Mouse (Mus musculus) MEL (cell line): ENCODE data around the gene Fyco1. TPM values are rescaled to one million over a fixed set of nuclear protein-coding genes. Genes with fewer than 3 reads are reported as not detected.

Experiments used
- DNase-seq: peaks from one replicate; pipeline ENCODE4 v3.0.0; 2011; ENCODE audit warnings: low read depth, low spot score
- H3K27ac ChIP-seq: 2 replicates; pipeline ENCODE4 v1.5.1; 2012; ENCODE audit warnings: low read depth, mild to moderate bottlenecking, control low read depth, low read length, moderate library complexity; ENCODE audit not compliant: control insufficient read depth
- H3K27me3 ChIP-seq, 2 experiments: fragments of 150-350 bp in 1 of 2; sonication (generic) in 1 of 2; 2 replicates each; pipeline ENCODE4 v1.6.1; 2012; ENCODE audit warnings: low read length in 2 of 2, mild to moderate bottlenecking in 2 of 2, improper control_type of control experiment in 1 of 2, moderate library complexity in 1 of 2; ENCODE audit not compliant: insufficient read depth in 2 of 2, control insufficient read depth in 1 of 2
- H3K36me3 ChIP-seq, 2 experiments: 2 replicates each; pipeline ENCODE4 v1.6.1; 2012 to 2014; ENCODE audit warnings: low read length in 2 of 2, improper control_type of control experiment in 1 of 2, inconsistent platforms in 1 of 2, mild to moderate bottlenecking in 1 of 2; ENCODE audit not compliant: insufficient read depth in 2 of 2, control insufficient read depth in 1 of 2
- H3K4me1 ChIP-seq, 2 experiments: fragments of 150-350 bp in 1 of 2; sonication (generic) in 1 of 2; 2 replicates each; pipeline ENCODE4 v1.6.1; 2012; ENCODE audit warnings: low read length in 2 of 2, improper control_type of control experiment in 1 of 2, mild to moderate bottlenecking in 1 of 2; ENCODE audit not compliant: insufficient read depth in 2 of 2, control insufficient read depth in 1 of 2
- H3K4me3 ChIP-seq, 2 experiments: fragments of 150-350 bp in 1 of 2; sonication (generic) in 1 of 2; 2 replicates each; pipeline ENCODE4 v1.5.1; 2012; ENCODE audit warnings: low read depth in 2 of 2, low read length in 2 of 2, mild to moderate bottlenecking in 2 of 2, moderate library complexity in 2 of 2, control low read depth in 1 of 2, improper control_type of control experiment in 1 of 2; ENCODE audit not compliant: control insufficient read depth in 1 of 2, insufficient read depth in 1 of 2
- H3K79me2 ChIP-seq: 2 replicates; pipeline ENCODE4 v1.6.1; 2012; ENCODE audit warnings: mild to moderate bottlenecking, low read length, moderate library complexity; ENCODE audit not compliant: control insufficient read depth, poor library complexity, insufficient read depth
- H3K9ac ChIP-seq: 2 replicates; pipeline ENCODE4 v1.6.1; 2012; ENCODE audit warnings: low read depth, mild to moderate bottlenecking, control low read depth, low read length, moderate library complexity; ENCODE audit not compliant: control insufficient read depth, poor library complexity, severe bottlenecking
- H3K9me3 ChIP-seq: fragments of 150-350 bp; sonication (generic); replicated peaks from 2 replicates; pipeline ENCODE4 v1.6.1; 2012; ENCODE audit warnings: mild to moderate bottlenecking, low read length, improper control_type of control experiment, moderate library complexity; ENCODE audit not compliant: insufficient read depth
- BHLHE40 ChIP-seq: IDR thresholded peaks from 2 replicates; pipeline ENCODE4 v1.6.1; 2012; ENCODE audit warnings: low read depth, mild to moderate bottlenecking, inconsistent platforms, low read length, improper control_type of control experiment, borderline replicate concordance
- CHD1 ChIP-seq: IDR thresholded peaks from 2 replicates; pipeline ENCODE4 v1.6.1; 2012; ENCODE audit warnings: low read depth, mild to moderate bottlenecking, inconsistent platforms, low read length, improper control_type of control experiment
- ELF1 ChIP-seq: IDR thresholded peaks from 2 replicates; pipeline ENCODE4 v1.6.1; 2014; ENCODE audit warnings: low read depth, mild to moderate bottlenecking, inconsistent platforms, low read length, improper control_type of control experiment, moderate library complexity
- HCFC1 ChIP-seq: IDR thresholded peaks from 2 replicates; pipeline ENCODE4 v1.6.1; 2012; ENCODE audit warnings: low read depth, mild to moderate bottlenecking, inconsistent platforms, low read length, improper control_type of control experiment, moderate library complexity
- JUND ChIP-seq: IDR thresholded peaks from 2 replicates; pipeline ENCODE4 v1.6.1; 2011; ENCODE audit warnings: low read depth, mild to moderate bottlenecking, improper control_type of control experiment, low read length
- MAFK ChIP-seq: IDR thresholded peaks from 2 replicates; pipeline ENCODE4 v1.6.1; 2011; ENCODE audit warnings: low read depth, mild to moderate bottlenecking, low read length, improper control_type of control experiment, borderline replicate concordance
- MAX ChIP-seq: IDR thresholded peaks from 2 replicates; pipeline ENCODE4 v1.6.1; 2011; ENCODE audit warnings: low read length, improper control_type of control experiment
- MAZ ChIP-seq: IDR thresholded peaks from 2 replicates; pipeline ENCODE4 v1.6.1; 2012; ENCODE audit warnings: low read depth, mild to moderate bottlenecking, inconsistent platforms, low read length, improper control_type of control experiment
- MEF2A ChIP-seq: IDR thresholded peaks from 2 replicates; pipeline ENCODE4 v1.6.1; 2014; ENCODE audit warnings: low read depth, mild to moderate bottlenecking, inconsistent platforms, low read length, improper control_type of control experiment; ENCODE audit not compliant: poor library complexity, insufficient replicate concordance, severe bottlenecking; ENCODE audit errors: extremely low read depth
- MYB ChIP-seq: IDR thresholded peaks from 2 replicates; pipeline ENCODE4 v1.6.1; 2011; ENCODE audit warnings: mild to moderate bottlenecking, low read depth, low read length, improper control_type of control experiment
- MYC ChIP-seq: IDR thresholded peaks from 2 replicates; pipeline ENCODE4 v1.6.1; 2011; ENCODE audit warnings: low read depth, mild to moderate bottlenecking, low read length, improper control_type of control experiment, moderate library complexity
- NELFE ChIP-seq: IDR thresholded peaks from 2 replicates; pipeline ENCODE4 v1.6.1; 2011; ENCODE audit warnings: low read depth, low read length, improper control_type of control experiment
- NRF1 ChIP-seq: IDR thresholded peaks from 2 replicates; pipeline ENCODE4 v1.6.1; 2014; ENCODE audit warnings: low read depth, mild to moderate bottlenecking, inconsistent platforms, low read length, improper control_type of control experiment, moderate library complexity; ENCODE audit not compliant: poor library complexity, insufficient read depth, severe bottlenecking
- POLR2A ChIP-seq, 2 experiments: IDR thresholded peaks; 2 replicates each; pipeline ENCODE4 v1.6.1; 2011 to 2012; ENCODE audit warnings: low read length in 2 of 2, mild to moderate bottlenecking in 2 of 2, control low read depth in 1 of 2, improper control_type of control experiment in 1 of 2, low read depth in 1 of 2, moderate library complexity in 1 of 2; ENCODE audit not compliant: control insufficient read depth in 1 of 2, insufficient read depth in 1 of 2, poor library complexity in 1 of 2
- POLR2AphosphoS5 ChIP-seq: IDR thresholded peaks from 2 replicates; pipeline ENCODE4 v1.6.1; 2012; ENCODE audit warnings: low read depth, borderline replicate concordance, mild to moderate bottlenecking, inconsistent platforms, low read length, moderate library complexity, mixed read lengths
- RAD21 ChIP-seq: IDR thresholded peaks from 2 replicates; pipeline ENCODE4 v1.6.1; 2011; ENCODE audit warnings: mild to moderate bottlenecking, low read depth, low read length, improper control_type of control experiment
- RCOR1 ChIP-seq: IDR thresholded peaks from 2 replicates; pipeline ENCODE4 v1.6.1; 2012; ENCODE audit warnings: low read depth, mild to moderate bottlenecking, inconsistent platforms, low read length, improper control_type of control experiment
- TBP ChIP-seq: IDR thresholded peaks from 2 replicates; pipeline ENCODE4 v1.8.0; 2011; ENCODE audit warnings: low read depth, low read length, improper control_type of control experiment
- USF1 ChIP-seq: IDR thresholded peaks from 2 replicates; pipeline ENCODE4 v1.6.1; 2014; ENCODE audit warnings: low read depth, mild to moderate bottlenecking, inconsistent platforms, low read length, improper control_type of control experiment, moderate library complexity
- ZKSCAN1 ChIP-seq: IDR thresholded peaks from 2 replicates; pipeline ENCODE4 v1.6.1; 2012; ENCODE audit warnings: low read depth, mild to moderate bottlenecking, inconsistent platforms, low read length, improper control_type of control experiment, moderate library complexity
- polyA plus RNA-seq, 2 experiments: library from polyadenylated mRNA; stranded (reverse) in 1 of 2; unstranded in 1 of 2; fragments of >175 nt in 1 of 2; fragments of >200 nt in 1 of 2; gene quantifications; 2 replicates each; pipeline versions ENCODE4 v1.2.1 to v1.2.4; 2012; ENCODE audit warnings: low replicate concordance in 2 of 2, low read depth in 1 of 2; ENCODE audit not compliant: insufficient read length in 2 of 2, insufficient read depth in 1 of 2, missing spikeins in 1 of 2
- total RNA-seq: library from RNA; depleted of rRNA; stranded (reverse); fragments of 300-350 nt; gene quantifications from 2 replicates; pipeline ENCODE4 v1.2.3, GENCODE M21; 2012

The Fyco1 gene
- total and polyA plus RNA-seq, 3 experiments, result 1.2 to 2.7 TPM; not detected in 1

DNA sequence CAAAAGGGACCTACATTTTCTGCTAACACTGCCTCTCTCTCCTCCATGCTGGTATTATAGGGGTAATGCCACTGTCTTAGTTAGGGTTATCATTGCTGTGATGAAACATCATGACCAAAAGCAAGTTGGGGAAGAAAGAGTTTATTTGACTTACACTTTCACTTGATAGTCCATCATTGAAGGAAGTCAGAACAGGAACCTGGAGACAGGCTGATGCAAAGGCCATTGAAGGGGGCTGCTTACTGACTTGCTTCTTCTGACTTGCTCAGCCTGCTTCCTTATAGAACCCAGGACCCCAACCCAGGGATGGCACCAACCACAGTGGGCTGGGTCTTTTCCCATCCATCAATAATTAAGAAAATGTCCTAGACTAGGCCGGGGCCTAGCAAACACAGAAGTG is 11.9 kb upstream of the Fyco1 start (continued):
- no peak for TF ChIP-seq MAZ

DNA sequence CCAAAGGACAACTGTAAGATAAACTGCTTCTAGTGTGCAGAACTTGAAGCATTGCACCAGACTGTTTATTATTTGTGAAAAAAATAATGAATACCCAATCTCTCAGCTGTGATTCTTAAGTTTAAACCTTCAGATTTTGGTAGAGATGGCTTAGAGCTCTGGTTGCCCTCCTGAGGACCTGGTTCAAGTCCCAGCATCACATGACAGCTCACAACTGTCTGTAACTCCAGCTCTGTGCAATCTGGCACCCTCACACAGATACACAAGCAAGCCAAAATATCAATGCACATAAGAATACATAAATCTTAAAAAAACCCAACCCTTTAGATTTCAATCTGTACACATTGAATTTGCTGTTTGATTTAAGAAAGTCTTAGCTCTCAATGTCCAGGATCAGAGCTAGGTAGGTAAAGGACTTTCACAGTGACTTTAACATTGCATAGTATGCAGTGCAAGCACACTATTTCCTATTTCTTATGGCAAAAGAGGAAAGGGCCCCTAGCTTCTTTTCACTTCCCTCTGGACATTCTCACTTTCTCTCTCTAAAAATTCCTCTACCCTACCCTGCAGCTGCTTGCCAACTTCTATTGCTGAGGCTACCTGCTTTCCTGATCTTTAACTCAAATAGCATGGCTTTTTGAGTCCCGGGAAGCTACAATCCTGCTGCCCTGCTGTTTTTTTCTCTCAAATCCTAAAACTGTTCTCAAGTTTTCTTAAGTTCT is 11.4 kb upstream of the Fyco1 start:
- Histone ChIP-seq H3K4me3 (no peak overlapping the region), H3K27me3 (peaks cover 0 to 4% of the 10 kb centered on the region in 2 experiments; a peak in 3 of 4 replicates), H3K79me2 (no peaks in the 10 kb centered on the region), H3K9ac (no peak overlapping the region), H3K9me3 (no peaks in the 10 kb centered on the region), H3K27ac (no peak overlapping the region), H3K36me3 (no peaks in the 10 kb centered on the region), H3K4me1 (no peaks in the 10 kb centered on the region)
- DNase-seq, result no peak
- TF ChIP-seq ELF1, result no peak

DNA sequence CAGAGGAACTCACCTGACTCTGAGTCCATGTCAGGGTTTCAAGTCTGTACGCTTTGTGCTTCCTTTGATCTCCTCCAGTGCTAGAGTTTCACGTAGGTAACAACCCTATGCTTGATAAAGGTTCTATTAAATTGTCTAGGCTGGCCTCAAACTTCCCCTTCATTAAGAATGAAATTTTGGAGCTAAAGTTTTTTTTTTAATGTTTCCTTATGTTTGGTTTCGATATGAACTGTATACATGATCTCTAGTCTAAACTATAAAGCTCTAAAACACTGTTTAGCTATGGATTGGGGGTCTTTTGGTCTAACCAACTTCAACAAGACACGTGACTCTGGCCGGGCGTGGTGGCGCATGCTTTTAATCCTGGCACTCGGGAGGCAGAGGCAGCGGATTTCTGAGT is 10.2 kb upstream of the Fyco1 start, which contains the start of gene Xcr1:
Gene Xcr1 (minus strand): TSS at position 101 of the 400 bp plus-strand sequence.
- DNase-seq, result no peak
- Histone ChIP-seq H3K36me3 (no peaks in the 10 kb centered on the region), H3K9ac (no peak within 1 kb of the TSS), H3K4me3 (no peak within 1 kb of the TSS), H3K9me3 (no peaks in the 10 kb centered on the region), H3K27me3 (peaks cover 0 to 4% of the 10 kb centered on the region in 2 experiments; a peak in 2 of 4 replicates), H3K4me1 (no peaks in the 10 kb centered on the region), H3K79me2 (no peaks in the 10 kb centered on the region), H3K27ac (no peak within 1 kb of the TSS)
- TF ChIP-seq HCFC1 (no peak), ZKSCAN1 (no peak), RCOR1 (no peak), MAFK (no peak), NRF1 (no peak), ELF1 (no peak), JUND (no peak), MAZ (no peak), RAD21 (no peak), MYC (no peak), POLR2A (IDR thresholded peaks at IDR 0.05; ENCODE audit: control insufficient read depth in 1 of 2, insufficient read depth in 1 of 2, low read depth in 1 of 2, low read length in 2 of 2, poor library complexity in 1 of 2) (no peak), POLR2AphosphoS5 (no peak), USF1 (no peak), CHD1 (no peak), MAX (no peak), MEF2A (no peak), NELFE (no peak), BHLHE40 (no peak), TBP (no peak), MYB (no peak)
